ENCODE assay signal across 10 mouse cellular contexts in genomic region chr2:166852270-166852669, GRCm38 (mm10). TPM values are rescaled to one million over a fixed set of nuclear protein-coding genes. Genes with fewer than 3 reads are reported as not detected.
DNase-seq lines count a peak whose midpoint lies in the region; TF ChIP-seq lines count a peak whose summit lies in the region.
"Had no signal": no experiment of that assay in that cellular context is flagged by ENCODE, and none has a peak within 500 bp of the region (broad histone marks: within the 10 kb centered on the region; RNA-seq: fewer than 3 reads in every experiment).

No protein-coding gene starts in this region.

- peaks cover 50 to 89% of the 10 kb centered on the region in 2 experiments for H3K36me3 ChIP-seq in CH12.LX (replicated peaks in 1 of 2; ENCODE audit: control insufficient read depth in 1 of 2, insufficient read depth in 1 of 2, low read length in 1 of 2)

- H3K79me2 ChIP-seq in CH12.LX (replicated peaks; ENCODE audit: control insufficient read depth, extremely low read depth, insufficient read depth, poor library complexity, severe bottlenecking) = no peaks in the 10 kb centered on the region

- no peaks in the 10 kb centered on the region for H3K27me3 ChIP-seq in CH12.LX (replicated peaks)

- TF ChIP-seq POLR2A in CH12.LX (IDR thresholded peaks at IDR 0.05; ENCODE audit: low read depth, low read length) = no peak
- no peak for TF ChIP-seq POLR2A in bone marrow macrophage, adult 2 months (IDR thresholded peaks at IDR 0.05; ENCODE audit: borderline replicate concordance, low read depth, low read length)

- TF ChIP-seq CTCF in layer of hippocampus, adult 2 months (conservative IDR thresholded peaks at IDR 0.05) = peak; percentile 66
- peak; percentile 42 to 46; a peak in 2 of 4 replicates for TF ChIP-seq CTCF in CH12.LX (conservative IDR thresholded peaks at IDR 0.05 in 1 of 2, IDR thresholded peaks at IDR 0.05 in 1 of 2; ENCODE audit: low read depth in 2 of 2, low read length in 2 of 2)
- peak; percentile 69; the same call in 1 of the 2 replicates for TF ChIP-seq CTCF in bone marrow macrophage, adult 2 months (IDR thresholded peaks at IDR 0.05; ENCODE audit: low read depth, low read length)

- H3K4me2 ChIP-seq in CH12.LX (ENCODE audit: insufficient read depth, low read depth, poor library complexity, severe bottlenecking) = no peak overlapping the region

- DNase-seq in layer of hippocampus, adult 2 months (ENCODE audit: low spot score in 2 of 2) = no peak
- DNase-seq in layer of hippocampus, adult 9-11 months = no peak
- DNase-seq in 416B (ENCODE audit: low read depth) (peak; percentile 9), CH12.LX (ENCODE audit: extremely low read depth) (no peak)
- DNase-seq in urinary bladder, adult 2 months (ENCODE audit: low spot score) = no peak
- DNase-seq in thymus, postnatal 36 days = no peak
- DNase-seq: thymus, postnatal 25 days had no signal

- no peak overlapping the region for H3K27ac ChIP-seq in layer of hippocampus, adult 2 months
- no peak overlapping the region for H3K27ac ChIP-seq in CH12.LX (ENCODE audit: insufficient read depth, low read depth)
- no peak overlapping the region for H3K27ac ChIP-seq in bone marrow macrophage, adult 2 months (ENCODE audit: insufficient read depth, low read depth, low read length)
- H3K27ac ChIP-seq: macrophage had no signal

- H3K4me3 ChIP-seq in layer of hippocampus, adult 2 months = no peak overlapping the region
- H3K4me3 ChIP-seq in CH12.LX (replicated peaks in 1 of 3; ENCODE audit: low read depth in 2 of 3, low read length in 2 of 3, poor library complexity in 1 of 3) = no peak overlapping the region
- H3K4me3 ChIP-seq in bone marrow macrophage, adult 2 months (ENCODE audit: insufficient read depth, low read length) = no peak overlapping the region
- H3K4me3 ChIP-seq: myocyte had no signal

- H3K4me1 ChIP-seq in CH12.LX (ENCODE audit: control insufficient read depth in 1 of 2, insufficient read depth in 2 of 2) = no peaks in the 10 kb centered on the region
- H3K4me1 ChIP-seq in bone marrow macrophage, adult 2 months (ENCODE audit: control insufficient read depth, insufficient read depth, low read length) = no peaks in the 10 kb centered on the region

- H3K9me3 ChIP-seq in CH12.LX (replicated peaks; ENCODE audit: low read length) = peaks cover 7% of the 10 kb centered on the region

- no peak overlapping the region for H3K9ac ChIP-seq in CH12.LX (ENCODE audit: insufficient read depth, low read depth)

- TF ChIP-seq EP300 in CH12.LX (IDR thresholded peaks at IDR 0.05; ENCODE audit: low read length) = no peak

- in situ Hi-C loops in CH12.LX (cut with MboI; ENCODE audit: low pct_ligation_motif_present, low pct_unique_long_range_greater_than_20kb, low sequenced_read_pairs) = no loop called here

- TF ChIP-seq RAD21 in CH12.LX (IDR thresholded peaks at IDR 0.05; ENCODE audit: low read depth, low read length) = no peak; the same call in 1 of the 2 replicates

- dilution Hi-C loops in CH12.LX (cut with MboI; ENCODE audit: extremely low pct_ligation_motif_present, extremely low pct_unique_long_range_greater_than_20kb, low sequenced_read_pairs) = no loop called here

TF ChIP-seq in CH12.LX, 34 proteins besides CTCF, POLR2A, EP300 and RAD21:
- no peak for TF ChIP-seq CHD2 (IDR thresholded peaks at IDR 0.05; ENCODE audit: low read length)
- TF ChIP-seq ZNF384 (IDR thresholded peaks at IDR 0.05; ENCODE audit: low read depth, low read length) = no peak
- no peak for TF ChIP-seq POLR2AphosphoS2 (IDR thresholded peaks at IDR 0.05; ENCODE audit: low read depth, low read length)
- no peak for TF ChIP-seq JUN (IDR thresholded peaks at IDR 0.05; ENCODE audit: insufficient read depth, low read depth, low read length)
- no peak for TF ChIP-seq JUND (conservative IDR thresholded peaks at IDR 0.05; ENCODE audit: low read depth, low read length)
- TF ChIP-seq UBTF (IDR thresholded peaks at IDR 0.05; ENCODE audit: low read depth, low read length) = no peak
- TF ChIP-seq TCF12 (IDR thresholded peaks at IDR 0.05; ENCODE audit: low read depth, low read length) = no peak
- TF ChIP-seq MAZ (IDR thresholded peaks at IDR 0.05; ENCODE audit: low read depth, low read length) = no peak
- TF ChIP-seq NELFE (IDR thresholded peaks at IDR 0.05; ENCODE audit: low read depth, low read length) = no peak
- TF ChIP-seq IRF4 (IDR thresholded peaks at IDR 0.05; ENCODE audit: low read depth, low read length) = no peak
- no peak for TF ChIP-seq USF1 (IDR thresholded peaks at IDR 0.05; ENCODE audit: low read depth, low read length)

RNA-seq across cellular contexts. Expression of gene Arfgef2, which starts 46.9 kb away (rescaled TPM):
- total RNA-seq in layer of hippocampus, adult 2 months (2021) = 10 to 100 TPM; 52.9 to 59.5 TPM
- 11.2 and 12.5 TPM in 2 replicates for total RNA-seq in CH12.LX (2012; rRNA removed)
- 8.2 and 9.2 TPM in 2 replicates for total RNA-seq in CH12.LX (2014; rRNA removed)
- polyA plus RNA-seq in CH12.LX (2012; ENCODE audit: insufficient read length, low read depth) = 15.3 and 18.7 TPM in 2 replicates
- polyA plus RNA-seq in bone marrow macrophage, adult 2 months (2012; ENCODE audit: insufficient read depth, insufficient read length, missing spikeins) = 15.7 and 18.5 TPM in 2 replicates
- 10.4 and 11.6 TPM in 2 replicates for polyA plus RNA-seq in urinary bladder, adult 2 months (2012; rRNA removed)

RNA-seq across cellular contexts. Expression of gene Cse1l, which starts 53.6 kb away (rescaled TPM):
- total RNA-seq in layer of hippocampus, adult 2 months (2021) = 10 to 100 TPM; 48.7 to 51.4 TPM
- 76.0 and 101 TPM in 2 replicates for total RNA-seq in CH12.LX (2012; rRNA removed)
- total RNA-seq in CH12.LX (2014; rRNA removed) = 165 and 167 TPM in 2 replicates
- polyA plus RNA-seq in CH12.LX (2012; ENCODE audit: insufficient read length, low read depth) = 131 and 162 TPM in 2 replicates
- 29.7 and 35.3 TPM in 2 replicates for polyA plus RNA-seq in bone marrow macrophage, adult 2 months (2012; ENCODE audit: insufficient read depth, insufficient read length, missing spikeins)
- polyA plus RNA-seq in urinary bladder, adult 2 months (2012; rRNA removed) = 30.9 and 37.9 TPM in 2 replicates

RNA-seq across cellular contexts. Expression of gene Trp53rkb, which starts 59.9 kb away (rescaled TPM):
- total RNA-seq in layer of hippocampus, adult 2 months (2021) = 1 to 10 TPM; 5.8 to 7.9 TPM
- total RNA-seq in CH12.LX (2012; rRNA removed) (6.0 and 7.1 TPM in 2 replicates), CH12.LX (2014; rRNA removed) (7.0 and 8.8 TPM in 2 replicates)
- polyA plus RNA-seq in CH12.LX (2012; ENCODE audit: insufficient read length, low read depth) = 7.8 and 9.1 TPM in 2 replicates
- 3.1 and 3.3 TPM in 2 replicates for polyA plus RNA-seq in bone marrow macrophage, adult 2 months (2012; ENCODE audit: insufficient read depth, insufficient read length, missing spikeins)
- polyA plus RNA-seq in urinary bladder, adult 2 months (2012; rRNA removed) = 4.6 and 5.1 TPM in 2 replicates
